In genomic region chr9:113524307-113524706, GRCm38 (mm10) we compare ENCODE assay signal across 23 mouse cellular contexts.
DNase-seq lines count a peak whose midpoint lies in the region; ATAC-seq and TF ChIP-seq lines count a peak whose summit lies in the region.
"Had no signal": no experiment of that assay in that cellular context is flagged by ENCODE, and none has a peak within 500 bp of the region (broad histone marks: within the 10 kb centered on the region; RNA-seq: fewer than 3 reads in every experiment).

No protein-coding gene starts in this region.

- WGBS in heart, embryonic 10.5 days: 77% methylated on average over 3 of the region's 3 CpGs
- 66% methylated on average over 3 of the region's 3 CpGs for WGBS in heart, embryonic 12.5 days

- no peak overlapping the region for H3K4me3 ChIP-seq in heart, embryonic 10.5 days
- H3K4me3 ChIP-seq in heart, embryonic 12.5 days: no peak overlapping the region
- no peak overlapping the region for H3K4me3 ChIP-seq in C2C12 (ENCODE audit: insufficient read depth, poor library complexity, severe bottlenecking)
- no peak overlapping the region for H3K4me3 ChIP-seq in cortical plate, adult 2 months (ENCODE audit: insufficient read depth, low read length)
- H3K4me3 ChIP-seq: forebrain, embryonic 10.5 days; forebrain, embryonic 13.5 days; hindbrain, embryonic 12.5 days; hindbrain, embryonic 15.5 days had no signal

- H3ac ChIP-seq in C2C12 (ENCODE audit: control insufficient read depth, insufficient read length, low read depth): no peak overlapping the region

- H3K79me3 ChIP-seq in C2C12 (ENCODE audit: low read depth): no peaks in the 10 kb centered on the region

- no peak overlapping the region for H3K9ac ChIP-seq in heart, embryonic 12.5 days
- H3K9ac ChIP-seq: forebrain, embryonic 13.5 days; hindbrain, embryonic 12.5 days; hindbrain, embryonic 15.5 days had no signal

- no peak overlapping the region for H3K27ac ChIP-seq in heart, embryonic 10.5 days
- no peak overlapping the region for H3K27ac ChIP-seq in heart, embryonic 12.5 days (ENCODE audit: poor library complexity, severe bottlenecking)
- H3K27ac ChIP-seq in cortical plate, adult 2 months (ENCODE audit: insufficient read depth, low read length): 0 out of 2 replicates have a peak overlapping the region, but pooled peaks have one; percentile 11
- H3K27ac ChIP-seq: forebrain, embryonic 10.5 days; forebrain, embryonic 13.5 days; hindbrain, embryonic 12.5 days; hindbrain, embryonic 15.5 days had no signal

- no peak for TF ChIP-seq CTCF in C2C12 (IDR thresholded peaks at IDR 0.05; ENCODE audit: control insufficient read depth, insufficient read depth, insufficient read length)
- no peak for TF ChIP-seq CTCF in cortical plate, adult 2 months (IDR thresholded peaks at IDR 0.05; ENCODE audit: extremely low read depth, insufficient read depth, low read length)

- peak; percentile 35 for DNase-seq in heart, embryonic 10.5 days (ENCODE audit: low spot score)
- DNase-seq in 3134 (ENCODE audit: extremely low read depth, insufficient read length, low spot score): peak; percentile 36
- DNase-seq in urinary bladder, adult 2 months (ENCODE audit: low spot score): no peak
- no peak for DNase-seq in gastrocnemius, adult 18-20 months (ENCODE audit: low spot score)
- no peak for DNase-seq in ovary, postnatal 14 days (ENCODE audit: low spot score)
- DNase-seq: adrenal gland, adult 2 months; adrenal gland, postnatal 14 days; cerebellum, adult 2 months; cerebellum, adult 9-11 months; cerebellum, postnatal 36 days; gastrocnemius, postnatal 10 days; gastrocnemius, postnatal 36 days had no signal

- H3K9me3 ChIP-seq in heart, embryonic 10.5 days: no peaks in the 10 kb centered on the region
- peaks cover 8% of the 10 kb centered on the region; the same call in 1 of the 2 replicates for H3K9me3 ChIP-seq in heart, embryonic 12.5 days (replicated peaks)
- H3K9me3 ChIP-seq: forebrain, embryonic 13.5 days; hindbrain, embryonic 12.5 days; hindbrain, embryonic 15.5 days had no signal

- H3K4me2 ChIP-seq in heart, embryonic 12.5 days: no peak overlapping the region
- H3K4me2 ChIP-seq: forebrain, embryonic 13.5 days; hindbrain, embryonic 12.5 days; hindbrain, embryonic 15.5 days had no signal

- ATAC-seq in heart, embryonic 12.5 days (ENCODE audit: insufficient number of reproducible peaks, low FRiP score): no peak
- ATAC-seq: forebrain, embryonic 13.5 days; forebrain, embryonic 16.5 days; intestine, postnatal 0 days had no signal

- H3K79me2 ChIP-seq in C2C12 (ENCODE audit: control insufficient read depth, insufficient read depth): no peaks in the 10 kb centered on the region

- no peaks in the 10 kb centered on the region for H3K27me3 ChIP-seq in heart, embryonic 10.5 days (ENCODE audit: insufficient read depth, poor library complexity, severe bottlenecking)
- no peaks in the 10 kb centered on the region for H3K27me3 ChIP-seq in heart, embryonic 12.5 days (replicated peaks)
- H3K27me3 ChIP-seq in C2C12 (ENCODE audit: control insufficient read depth, insufficient read depth, insufficient read length): no peaks in the 10 kb centered on the region
- H3K27me3 ChIP-seq: CH12.LX; forebrain, embryonic 13.5 days; hindbrain, embryonic 12.5 days; hindbrain, embryonic 15.5 days had no signal

- no peaks in the 10 kb centered on the region for H3K36me3 ChIP-seq in heart, embryonic 10.5 days
- no peaks in the 10 kb centered on the region for H3K36me3 ChIP-seq in heart, embryonic 12.5 days
- no peaks in the 10 kb centered on the region for H3K36me3 ChIP-seq in C2C12 (ENCODE audit: control insufficient read depth, insufficient read depth)
- H3K36me3 ChIP-seq: forebrain, embryonic 10.5 days; G1E; hindbrain, embryonic 12.5 days; hindbrain, embryonic 15.5 days had no signal

- peaks cover 5% of the 10 kb centered on the region; the same call in 1 of the 2 replicates for H3K4me1 ChIP-seq in heart, embryonic 10.5 days
- no peaks in the 10 kb centered on the region for H3K4me1 ChIP-seq in heart, embryonic 12.5 days (replicated peaks)
- H3K4me1 ChIP-seq in cortical plate, adult 2 months (ENCODE audit: control insufficient read depth, insufficient read depth, low read length): peaks cover 5% of the 10 kb centered on the region; the same call in 1 of the 2 replicates
- H3K4me1 ChIP-seq: forebrain, embryonic 13.5 days; hindbrain, embryonic 15.5 days had no signal

- TF ChIP-seq POLR2A in cortical plate, adult 2 months (IDR thresholded peaks at IDR 0.05; ENCODE audit: extremely low read depth, insufficient read depth, low read length): no peak

TF ChIP-seq in C2C12, 6 proteins besides CTCF, POLR2A, EP300 and RAD21:
- TF ChIP-seq USF1 (IDR thresholded peaks at IDR 0.05; ENCODE audit: low read depth) (peak; percentile 72), MYOG (IDR thresholded peaks at IDR 0.05; ENCODE audit: control insufficient read depth, extremely low read depth, insufficient read length) (no peak), MAX (IDR thresholded peaks at IDR 0.05) (peak; percentile 52)

Comparison
In these comparisons a context has a peak if more than half of its experiments do, and no peak if none do; other contexts are left out.
1. DNase-seq: peak in heart, embryonic 10.5 days (single experiment) and 3134 (single experiment); none in urinary bladder, adult 2 months (single experiment), gastrocnemius, adult 18-20 months (single experiment) and ovary, postnatal 14 days (single experiment).